Mouse (Mus musculus) lung, embryonic 15.5 days (tissue): ENCODE data around the gene Tshr. TPM values are rescaled to one million over a fixed set of nuclear protein-coding genes. Genes with fewer than 3 reads are reported as not detected.

Source experiments
- ATAC-seq: fragments of 200-750 bp; cut with Nextera tagmentation; 2 replicates; pipeline ENCODE4 v1.8.0; 2017; ENCODE audit warnings: moderate number of reproducible peaks, borderline replicate concordance; ENCODE audit not compliant: low FRiP score, low TSS enrichment; ENCODE audit errors: extremely low read depth
- H3K27ac ChIP-seq: fragments of 300-500 bp; sonication (generic); 2 replicates; pipeline ENCODE4 v1.5.1; 2015; ENCODE audit warnings: moderate library complexity, mild to moderate bottlenecking, inconsistent platforms
- H3K27me3 ChIP-seq: fragments of 300-500 bp; sonication (generic); 2 replicates; pipeline ENCODE4 v1.6.1; 2015; ENCODE audit warnings: inconsistent platforms
- H3K36me3 ChIP-seq: fragments of 300-500 bp; sonication (generic); 2 replicates; pipeline ENCODE4 v1.6.1; 2015; ENCODE audit warnings: inconsistent platforms
- H3K4me1 ChIP-seq: fragments of 300-500 bp; sonication (generic); 2 replicates; pipeline ENCODE4 v1.6.1; 2015; ENCODE audit warnings: inconsistent platforms
- H3K4me2 ChIP-seq: fragments of 300-500 bp; sonication (generic); 2 replicates; pipeline ENCODE4 v1.6.1; 2015; ENCODE audit warnings: inconsistent platforms, mild to moderate bottlenecking, moderate library complexity
- H3K4me3 ChIP-seq: fragments of 300-500 bp; sonication (generic); 2 replicates; pipeline ENCODE4 v1.5.1; 2015; ENCODE audit warnings: mild to moderate bottlenecking, inconsistent platforms
- H3K9ac ChIP-seq: fragments of 300-500 bp; sonication (generic); 2 replicates; pipeline ENCODE4 v1.6.1; 2015; ENCODE audit warnings: inconsistent platforms
- H3K9me3 ChIP-seq: fragments of 300-500 bp; sonication (generic); 2 replicates; pipeline ENCODE4 v1.6.1; 2016; ENCODE audit warnings: inconsistent platforms
- WGBS: fragments of 180-500 bp; shearing (Covaris S2); methylation state at CpG from one replicate; pipeline ENCODE4 v1.1.7; 2015; 5-methylcytosine and 5-hydroxymethylcytosine counted together
- polyA plus RNA-seq: library from polyadenylated mRNA; unstranded; fragments of >200 nt; fragmentation: Nextera tagmentation; extraction: Ambion mirVana; gene quantifications from 2 replicates; pipeline ENCODE4 v1.2.1, GENCODE M21; 2015

Gene Tshr
- polyA plus RNA-seq, 1 experiment from 2014 or later: 0.17 TPM

DNA sequence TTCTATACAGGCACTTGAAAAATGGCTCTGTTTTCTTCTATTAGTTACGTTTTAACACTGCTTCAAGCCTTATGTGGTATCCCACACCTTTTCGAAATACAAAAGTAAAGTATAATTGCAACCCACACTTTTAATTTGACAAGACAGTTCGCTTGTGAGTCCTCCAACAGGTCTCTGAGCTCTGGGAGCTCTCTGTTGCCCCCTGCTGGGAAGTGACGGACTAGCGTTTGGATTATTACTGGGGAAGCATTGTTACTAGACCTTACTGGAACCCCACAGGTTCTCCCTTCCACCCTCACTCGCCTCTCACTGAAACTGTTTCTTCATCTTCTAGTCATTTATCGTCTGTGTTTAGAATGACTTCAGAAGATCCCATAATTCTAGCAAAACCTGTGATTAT is 34.4 kb downstream of the Tshr start:
- H3K4me3 ChIP-seq: no peak overlapping the region
- H3K36me3 ChIP-seq: no peaks in the 10 kb centered on the region
- H3K4me2 ChIP-seq: no peak overlapping the region
- no peak for ATAC-seq
- no peaks in the 10 kb centered on the region for H3K27me3 ChIP-seq
- no peaks in the 10 kb centered on the region for H3K9me3 ChIP-seq
- H3K9ac ChIP-seq: no peak overlapping the region
- H3K27ac ChIP-seq: no peak overlapping the region
- no peaks in the 10 kb centered on the region for H3K4me1 ChIP-seq
- WGBS: 45% methylated on average over 7 of the region's 7 CpGs

GRCm38 (mm10) chr12:91421272-91421671 is 36.9 kb downstream of the Tshr start:
- no peak overlapping the region for H3K4me3 ChIP-seq
- no peak overlapping the region for H3K9ac ChIP-seq
- no peaks in the 10 kb centered on the region for H3K4me1 ChIP-seq
- no peak overlapping the region for H3K4me2 ChIP-seq
- no peaks in the 10 kb centered on the region for H3K9me3 ChIP-seq
- no peaks in the 10 kb centered on the region for H3K27me3 ChIP-seq
- ATAC-seq: no peak
- H3K36me3 ChIP-seq: no peaks in the 10 kb centered on the region
- H3K27ac ChIP-seq: no peak overlapping the region
- WGBS: 24% methylated on average over 9 of the region's 9 CpGs

GRCm38 (mm10) chr12:91423125-91423820 is 38.9 kb downstream of the Tshr start:
- peak; percentile 65; the same call in 1 of the 2 replicates for ATAC-seq
- Histone ChIP-seq H3K27ac (no peak overlapping the region), H3K36me3 (no peaks in the 10 kb centered on the region), H3K9me3 (no peaks in the 10 kb centered on the region), H3K4me2 (no peak overlapping the region), H3K9ac (no peak overlapping the region), H3K4me3 (no peak overlapping the region), H3K4me1 (no peaks in the 10 kb centered on the region), H3K27me3 (no peaks in the 10 kb centered on the region)
- WGBS: 65% methylated on average over 11 of the region's 11 CpGs

GRCm38 (mm10) chr12:91426499-91426898 is 42.1 kb downstream of the Tshr start:
- H3K9me3 ChIP-seq: no peaks in the 10 kb centered on the region
- H3K4me1 ChIP-seq: no peaks in the 10 kb centered on the region
- no peak overlapping the region for H3K4me3 ChIP-seq
- 18% methylated on average over 4 of the region's 4 CpGs for WGBS
- no peaks in the 10 kb centered on the region for H3K27me3 ChIP-seq
- H3K27ac ChIP-seq: no peak overlapping the region
- no peaks in the 10 kb centered on the region for H3K36me3 ChIP-seq
- no peak overlapping the region for H3K9ac ChIP-seq
- ATAC-seq: no peak
- no peak overlapping the region for H3K4me2 ChIP-seq

DNA sequence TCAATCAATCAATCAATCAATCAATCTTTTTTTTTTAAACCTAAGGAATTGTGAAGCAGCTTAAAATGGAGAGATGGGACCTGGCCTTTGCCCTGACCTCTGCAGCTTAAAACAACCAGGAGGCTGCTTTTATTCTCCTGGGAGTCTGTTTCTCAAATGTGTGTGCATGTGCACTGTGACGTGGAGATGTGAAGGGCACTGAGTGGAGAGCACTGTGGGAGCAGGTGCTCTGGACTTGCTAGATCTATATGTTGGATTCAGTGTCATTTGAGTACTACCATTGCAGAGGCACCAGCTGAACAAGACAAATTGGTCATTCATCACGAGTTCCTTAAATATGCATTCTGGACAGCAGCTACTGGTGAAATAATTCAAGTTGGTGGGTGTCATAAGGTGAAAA is 42.8 kb downstream of the Tshr start:
- Histone ChIP-seq H3K9ac (no peak overlapping the region), H3K27me3 (no peaks in the 10 kb centered on the region), H3K27ac (no peak overlapping the region), H3K4me1 (no peaks in the 10 kb centered on the region), H3K36me3 (no peaks in the 10 kb centered on the region), H3K4me2 (no peak overlapping the region), H3K9me3 (no peaks in the 10 kb centered on the region), H3K4me3 (no peak overlapping the region)
- WGBS: 50% methylated on average over 2 of the region's 2 CpGs
- no peak for ATAC-seq

- Histone ChIP-seq H3K4me3 (no peak overlapping the region), H3K36me3 (no peaks in the 10 kb centered on the region), H3K27ac (no peak overlapping the region), H3K4me1 (no peaks in the 10 kb centered on the region), H3K4me2 (no peak overlapping the region), H3K9me3 (no peaks in the 10 kb centered on the region), H3K27me3 (no peaks in the 10 kb centered on the region), H3K9ac (no peak overlapping the region)
- WGBS: 85% methylated on average over 13 of the region's 13 CpGs
- no peak for ATAC-seq
These were observed 97.9 kb downstream of the Tshr start for GRCm38 (mm10) chr12:91482195-91482733.

DNA sequence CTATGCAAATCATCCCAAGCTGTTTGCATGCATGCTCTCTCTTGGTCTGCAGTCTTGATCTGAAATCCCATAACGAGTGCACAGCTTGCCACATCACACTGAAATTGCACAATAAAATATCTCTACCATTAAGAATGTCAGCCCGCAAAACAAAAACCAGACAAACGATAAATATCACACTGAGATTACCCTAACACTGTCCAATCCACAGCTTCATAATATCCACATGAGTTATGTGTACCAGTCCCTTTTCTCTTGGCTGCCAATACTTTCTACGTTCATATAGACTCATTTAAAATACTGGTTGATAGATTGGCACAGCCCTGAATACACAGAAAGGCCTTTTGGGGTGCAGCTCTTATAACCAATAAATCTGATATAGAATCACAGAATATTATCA is 102.0 kb downstream of the Tshr start:
- WGBS: 83% methylated on average over 4 of the region's 4 CpGs
- Histone ChIP-seq H3K27me3 (no peaks in the 10 kb centered on the region), H3K9me3 (no peaks in the 10 kb centered on the region), H3K4me1 (no peaks in the 10 kb centered on the region), H3K4me3 (no peak overlapping the region), H3K27ac (no peak overlapping the region), H3K36me3 (no peaks in the 10 kb centered on the region), H3K9ac (no peak overlapping the region), H3K4me2 (no peak overlapping the region)
- ATAC-seq: no peak

DNA sequence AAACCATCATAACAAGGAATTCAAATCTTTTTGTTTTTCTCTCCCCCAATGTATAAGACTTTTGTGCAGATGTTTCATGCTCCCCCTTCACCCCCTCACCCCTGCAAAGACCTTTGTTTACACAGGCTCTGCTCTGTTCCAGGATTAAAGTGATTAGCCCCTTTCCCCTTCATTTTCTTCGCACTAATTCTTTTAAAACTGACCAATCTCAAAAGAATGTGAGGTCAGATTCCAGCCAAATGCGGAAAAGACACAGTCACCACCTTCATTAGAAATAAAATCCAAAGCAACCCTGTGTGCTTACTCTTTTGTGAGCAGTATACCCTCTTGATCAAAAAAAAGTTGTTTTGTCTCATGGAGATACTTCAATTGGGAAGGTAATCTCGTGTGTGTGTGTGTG is 104.0 kb downstream of the Tshr start:
- no peak overlapping the region for H3K4me3 ChIP-seq
- ATAC-seq: no peak
- no peaks in the 10 kb centered on the region for H3K27me3 ChIP-seq
- no peak overlapping the region for H3K4me2 ChIP-seq
- no peaks in the 10 kb centered on the region for H3K4me1 ChIP-seq
- no peaks in the 10 kb centered on the region for H3K9me3 ChIP-seq
- 29% methylated on average over 3 of the region's 3 CpGs for WGBS
- no peak overlapping the region for H3K9ac ChIP-seq
- no peaks in the 10 kb centered on the region for H3K36me3 ChIP-seq
- no peak overlapping the region for H3K27ac ChIP-seq

- WGBS: 40% methylated on average over 11 of the region's 11 CpGs
These were observed 111.3 kb downstream of the Tshr start for GRCm38 (mm10) chr12:91495497-91496225.

GRCm38 (mm10) chr12:91496226-91496558 is 111.8 kb downstream of the Tshr start:
- no peak overlapping the region for H3K4me2 ChIP-seq

More at GRCm38 (mm10) chr12:91495497-91496225, 111.3 kb downstream of the Tshr start:
- H3K9me3 ChIP-seq: no peaks in the 10 kb centered on the region
- no peak overlapping the region for H3K27ac ChIP-seq
- no peaks in the 10 kb centered on the region for H3K4me1 ChIP-seq
- H3K9ac ChIP-seq: no peak overlapping the region
- H3K4me2 ChIP-seq: no peak overlapping the region
- H3K4me3 ChIP-seq: no peak overlapping the region
- no peak for ATAC-seq
- H3K27me3 ChIP-seq: no peaks in the 10 kb centered on the region
- no peaks in the 10 kb centered on the region for H3K36me3 ChIP-seq

DNA sequence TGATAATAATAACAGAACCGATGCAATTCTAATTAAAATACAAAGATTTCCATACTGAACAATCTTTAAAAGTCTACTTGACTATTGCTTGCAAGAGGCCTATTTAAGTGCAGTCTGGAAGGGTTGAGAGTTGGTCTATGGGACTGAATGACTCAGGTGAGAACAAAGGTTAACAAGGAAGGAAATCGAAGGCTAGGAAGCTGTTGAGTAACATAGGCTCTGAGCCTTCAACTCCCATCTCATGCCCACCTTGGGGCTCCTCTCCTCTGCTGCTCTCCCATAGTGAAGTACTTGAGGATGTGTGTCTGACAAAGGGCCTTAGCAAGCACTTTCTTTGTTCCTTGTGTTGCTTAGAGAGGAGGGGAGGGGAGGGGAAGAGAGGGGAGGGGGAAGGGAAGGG is 116.1 kb downstream of the Tshr start:
- no peaks in the 10 kb centered on the region for H3K27me3 ChIP-seq
- 79% methylated on average over 2 of the region's 2 CpGs for WGBS
- H3K4me1 ChIP-seq: no peaks in the 10 kb centered on the region
- ATAC-seq: no peak
- H3K4me2 ChIP-seq: no peak overlapping the region
- H3K9ac ChIP-seq: no peak overlapping the region
- no peaks in the 10 kb centered on the region for H3K36me3 ChIP-seq
- H3K9me3 ChIP-seq: no peaks in the 10 kb centered on the region
- H3K27ac ChIP-seq: no peak overlapping the region
- no peak overlapping the region for H3K4me3 ChIP-seq

More at GRCm38 (mm10) chr12:91496226-91496558, 111.8 kb downstream of the Tshr start:
- ATAC-seq: no peak
- Histone ChIP-seq H3K27me3 (no peaks in the 10 kb centered on the region), H3K4me1 (no peaks in the 10 kb centered on the region), H3K27ac (no peak overlapping the region), H3K36me3 (no peaks in the 10 kb centered on the region), H3K9me3 (no peaks in the 10 kb centered on the region), H3K4me3 (no peak overlapping the region), H3K9ac (no peak overlapping the region)
- WGBS: 30% methylated on average over 3 of the region's 3 CpGs

GRCm38 (mm10) chr12:91511766-91512165 is 127.4 kb downstream of the Tshr start:
- no peak overlapping the region for H3K9ac ChIP-seq
- H3K4me3 ChIP-seq: no peak overlapping the region
- H3K27me3 ChIP-seq: no peaks in the 10 kb centered on the region
- ATAC-seq: no peak
- no peaks in the 10 kb centered on the region for H3K4me1 ChIP-seq
- no peak overlapping the region for H3K27ac ChIP-seq
- 65% methylated on average over 3 of the region's 3 CpGs for WGBS
- H3K4me2 ChIP-seq: no peak overlapping the region
- no peaks in the 10 kb centered on the region for H3K9me3 ChIP-seq
- no peaks in the 10 kb centered on the region for H3K36me3 ChIP-seq
